In the genomic region with DNA sequence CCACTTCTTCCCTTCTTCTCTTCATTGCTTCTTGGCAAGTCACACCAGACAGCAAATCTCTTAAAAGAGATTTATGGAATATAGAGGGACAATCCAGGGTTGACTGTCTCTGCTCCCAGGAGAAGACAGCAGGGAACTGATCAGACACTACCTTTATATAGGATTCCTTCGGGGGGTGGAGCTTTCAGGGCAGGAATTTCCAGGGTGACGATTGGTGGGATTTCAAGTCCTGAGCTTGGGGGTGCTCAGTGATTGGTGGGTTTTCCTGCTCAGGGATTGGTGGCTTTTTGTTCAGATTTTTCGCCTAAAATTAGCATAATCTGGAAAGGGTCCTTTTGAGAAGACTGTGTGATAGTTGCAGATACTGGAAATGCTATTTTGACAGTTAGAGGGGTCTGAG, we compare ENCODE assay signal across 8 mouse cellular contexts.
"Had no signal": no experiment of that assay in that cellular context is flagged by ENCODE, and none has a peak within 500 bp of the region (broad histone marks: within the 10 kb centered on the region; RNA-seq: fewer than 3 reads in every experiment).

No protein-coding gene starts in this region.

- H3K27me3 ChIP-seq: limb, embryonic 13.5 days; neural tube, embryonic 13.5 days; stomach, embryonic 15.5 days had no signal

- H3K4me2 ChIP-seq: limb, embryonic 13.5 days; liver, embryonic 13.5 days; midbrain, embryonic 11.5 days; neural tube, embryonic 13.5 days; stomach, embryonic 15.5 days had no signal

- H3K9me3 ChIP-seq: limb, embryonic 10.5 days; limb, embryonic 13.5 days; liver, embryonic 13.5 days; neural tube, embryonic 13.5 days; stomach, embryonic 15.5 days had no signal

- H3K4me1 ChIP-seq: limb, embryonic 10.5 days; limb, embryonic 13.5 days; liver, embryonic 13.5 days; neural tube, embryonic 13.5 days; stomach, embryonic 15.5 days had no signal

- H3K4me3 ChIP-seq: layer of hippocampus, adult 2 months; limb, embryonic 10.5 days; limb, embryonic 13.5 days; liver, embryonic 13.5 days; myocyte; neural tube, embryonic 13.5 days; stomach, embryonic 15.5 days had no signal

- H3K9ac ChIP-seq: limb, embryonic 13.5 days; liver, embryonic 13.5 days; neural tube, embryonic 13.5 days; stomach, embryonic 15.5 days had no signal

- H3K27ac ChIP-seq: layer of hippocampus, adult 2 months; limb, embryonic 10.5 days; limb, embryonic 13.5 days; liver, embryonic 13.5 days; neural tube, embryonic 13.5 days; stomach, embryonic 15.5 days had no signal

- H3K36me3 ChIP-seq: limb, embryonic 10.5 days; limb, embryonic 13.5 days; liver, embryonic 13.5 days; neural tube, embryonic 13.5 days; stomach, embryonic 15.5 days had no signal
